Mouse (Mus musculus): ENCODE measurements at regions not wholly inside any gene's neighbourhood (a gene's known extent, or its start where the extent isn't known, plus 50 kb on each side); places are given as distances from the start of the nearest gene placed in this dataset.

GRCm38 (mm10) chr9:117692486-117692885 lies 62.8 kb upstream of the Rbms3 start:
- no peak for DNase-seq (ENCODE audit: low spot score)

- no peak for DNase-seq (ENCODE audit: low spot score)
Observed at GRCm38 (mm10) chr9:117689946-117690345, 60.2 kb upstream of the Rbms3 start.

All from testis, postnatal 10 days (tissue).